Mouse (Mus musculus) regulatory T cell (primary cell): ENCODE data around the gene Nanog.

Source experiments
- in situ Hi-C: fragments of 300-600 bp; cut with MboI, MseI; formaldehyde crosslinking; loops from one replicate; pipeline ENCODE4 v1.15.1; 2025; ENCODE audit warnings: high pct_unique_total_duplicates

The Nanog gene

DNA sequence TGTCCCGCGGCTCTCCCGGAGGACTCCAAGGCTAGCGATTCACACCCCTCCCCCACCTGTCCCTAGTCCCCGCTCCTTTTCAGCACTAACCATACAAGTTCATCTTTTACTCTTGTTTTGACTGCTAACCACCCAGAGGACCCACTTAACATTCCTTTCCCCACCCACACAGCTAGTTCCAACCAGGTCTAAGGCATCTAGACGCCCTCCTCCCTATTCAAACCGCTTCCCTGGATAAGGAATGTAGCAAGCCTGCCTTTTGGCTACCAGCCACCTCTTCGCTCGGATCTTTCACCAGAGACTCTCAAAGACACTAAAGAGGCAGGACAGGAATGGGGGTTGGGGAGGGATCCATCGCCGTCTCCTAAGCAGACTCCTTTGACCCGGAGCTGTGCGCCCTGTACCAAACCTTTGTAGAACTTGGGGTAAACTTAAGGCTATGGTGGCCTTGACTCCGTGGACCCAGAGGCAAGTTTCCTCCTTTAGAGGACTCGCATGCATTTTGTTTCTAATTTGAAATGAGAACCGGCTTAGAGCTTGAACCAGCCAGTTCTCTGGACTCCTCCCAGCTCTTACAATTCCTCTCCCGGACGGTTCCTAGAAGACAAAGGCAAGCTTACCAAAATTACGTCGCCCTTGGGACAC lies 4.7 kb upstream of the Nanog start:
- in situ Hi-C loops = no loop called here

DNA sequence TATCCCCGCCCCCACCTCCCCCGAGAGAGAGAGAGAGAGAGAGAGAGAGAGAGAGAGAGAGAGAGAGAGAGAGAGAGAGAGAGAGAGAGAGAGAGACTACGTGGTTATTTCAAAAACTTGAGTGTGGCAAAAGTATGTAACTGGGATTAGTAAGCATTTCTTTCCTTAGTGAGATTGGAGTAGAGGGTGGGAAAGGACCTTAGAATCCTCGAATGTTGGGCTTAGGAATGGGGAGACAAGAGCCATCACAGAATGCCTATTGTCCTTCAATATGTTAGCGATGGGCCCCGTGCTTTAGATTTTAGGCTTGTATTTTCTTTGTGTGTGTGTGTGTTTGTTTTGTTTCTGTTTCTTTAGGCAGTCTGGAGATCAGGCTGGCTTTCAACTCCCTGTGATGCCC lies 4.0 kb upstream of the Nanog start:
- in situ Hi-C loops = no loop called here

DNA sequence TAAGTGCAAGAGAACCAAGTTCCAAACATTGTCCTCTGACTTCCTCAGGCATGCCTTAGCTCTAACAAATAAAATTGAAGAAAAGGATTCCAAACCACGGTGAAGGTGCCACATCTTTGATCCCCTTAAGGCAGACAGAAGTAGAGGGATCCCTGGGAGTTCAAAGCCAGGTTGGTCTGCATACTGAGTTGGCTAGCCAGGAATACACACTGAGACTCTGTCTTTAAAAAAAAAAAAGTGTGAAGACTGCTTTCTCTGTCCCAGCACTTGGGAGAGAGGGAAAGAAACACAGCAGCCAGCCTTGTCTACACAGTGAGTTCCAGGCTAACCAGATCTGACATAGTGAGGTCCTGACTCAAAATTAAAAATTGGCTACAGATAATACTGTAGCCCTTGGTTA lies 3.6 kb upstream of the Nanog start:
- in situ Hi-C loops = no loop called here

DNA sequence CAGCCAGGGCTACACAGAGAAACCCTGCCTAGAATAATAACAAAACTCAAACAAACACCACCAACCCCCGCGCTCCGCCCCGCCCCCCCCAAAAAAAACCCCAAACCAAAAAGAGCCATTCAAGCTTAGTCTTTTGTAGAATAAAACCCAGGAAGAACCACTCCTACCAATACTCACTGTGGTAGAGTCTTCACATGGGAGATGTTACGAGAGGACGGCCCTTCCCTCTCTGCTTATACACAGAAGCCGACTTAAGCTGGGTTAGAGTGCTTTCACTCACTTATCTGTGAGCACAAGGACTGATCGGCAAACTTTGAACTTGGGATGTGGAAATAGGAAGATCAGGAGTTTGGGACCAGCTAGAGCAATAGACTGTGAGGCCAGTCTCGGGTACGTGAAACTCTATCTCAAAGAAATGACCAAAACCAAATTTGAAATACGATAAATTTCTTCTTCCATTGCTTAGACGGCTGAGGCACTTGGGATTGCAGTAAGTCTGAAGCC lies 900 bp upstream of the Nanog start:
- in situ Hi-C loops = no loop called here

DNA sequence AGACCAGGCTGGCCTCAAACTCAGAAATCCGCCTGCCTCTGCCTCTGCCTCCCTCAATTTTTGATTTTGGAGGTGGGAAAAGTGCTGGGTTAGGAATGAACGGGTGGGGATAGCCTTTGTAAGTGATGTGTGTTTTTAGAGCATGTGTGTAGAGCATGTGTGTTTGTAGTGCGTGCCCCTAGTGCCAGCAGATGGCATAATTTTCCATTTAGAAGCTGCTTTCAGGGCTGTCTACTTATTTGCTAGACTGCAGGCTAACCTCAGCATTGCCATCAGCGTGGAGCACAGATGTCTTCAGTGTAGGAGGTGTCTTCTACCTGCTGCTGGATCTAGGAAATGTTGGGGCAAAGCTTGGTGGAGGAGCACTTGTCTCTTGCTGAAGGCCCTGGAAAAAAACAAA lies 1.5 kb downstream of the Nanog start:
- in situ Hi-C loops = no loop called here

DNA sequence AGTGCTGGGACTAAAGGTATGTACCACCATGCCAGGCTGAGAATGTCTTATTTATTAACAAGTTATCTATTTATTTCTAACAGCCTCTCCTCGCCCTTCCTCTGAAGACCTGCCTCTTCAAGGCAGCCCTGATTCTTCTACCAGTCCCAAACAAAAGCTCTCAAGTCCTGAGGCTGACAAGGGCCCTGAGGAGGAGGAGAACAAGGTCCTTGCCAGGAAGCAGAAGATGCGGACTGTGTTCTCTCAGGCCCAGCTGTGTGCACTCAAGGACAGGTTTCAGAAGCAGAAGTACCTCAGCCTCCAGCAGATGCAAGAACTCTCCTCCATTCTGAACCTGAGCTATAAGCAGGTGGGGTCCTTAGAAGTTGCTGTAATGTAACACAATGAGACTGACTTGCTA lies 4.2 kb downstream of the Nanog start:
- in situ Hi-C loops = loop anchor here (10.0 kb wide), 1 partner anchor 1393 kb away; no protein-coding TSS in a partner anchor

DNA sequence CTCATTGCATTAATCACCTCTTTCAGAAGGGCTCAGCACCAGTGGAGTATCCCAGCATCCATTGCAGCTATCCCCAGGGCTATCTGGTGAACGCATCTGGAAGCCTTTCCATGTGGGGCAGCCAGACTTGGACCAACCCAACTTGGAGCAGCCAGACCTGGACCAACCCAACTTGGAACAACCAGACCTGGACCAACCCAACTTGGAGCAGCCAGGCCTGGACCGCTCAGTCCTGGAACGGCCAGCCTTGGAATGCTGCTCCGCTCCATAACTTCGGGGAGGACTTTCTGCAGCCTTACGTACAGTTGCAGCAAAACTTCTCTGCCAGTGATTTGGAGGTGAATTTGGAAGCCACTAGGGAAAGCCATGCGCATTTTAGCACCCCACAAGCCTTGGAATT lies 5.8 kb downstream of the Nanog start:
- in situ Hi-C loops = loop anchor here (10.0 kb wide), 1 partner anchor 1392 kb away; no protein-coding TSS in a partner anchor

DNA sequence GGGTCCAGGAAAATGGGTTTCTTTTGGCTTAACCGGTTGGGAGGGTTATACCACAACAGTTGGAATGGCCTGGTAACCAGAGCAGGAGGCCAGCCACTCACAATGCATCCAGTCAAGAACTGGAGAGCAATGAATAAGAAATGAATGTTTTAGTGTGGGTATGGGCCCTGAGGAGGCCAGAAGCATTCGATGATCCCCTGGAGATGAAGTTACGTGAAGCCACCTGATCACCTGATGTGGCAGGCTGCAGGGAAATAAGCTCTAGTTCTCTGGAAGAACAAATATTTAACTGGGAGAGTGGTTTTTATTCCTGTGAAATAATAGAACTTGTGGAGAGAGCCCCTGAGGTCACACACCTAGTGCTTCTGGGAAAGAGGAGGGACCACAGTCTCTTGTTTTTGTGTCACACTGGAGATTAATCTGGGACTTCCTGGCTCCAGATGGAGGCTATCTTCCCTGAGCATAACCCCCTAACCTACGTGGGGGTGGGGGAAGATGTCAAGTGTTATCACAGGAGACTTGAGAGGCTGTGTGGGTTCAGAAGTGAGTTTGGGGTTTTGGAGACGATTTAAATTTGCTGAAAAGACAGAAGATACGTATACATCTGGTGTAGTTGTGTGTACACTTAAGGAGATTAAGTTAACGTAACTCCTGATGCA lies 7.5 kb downstream of the Nanog start:
- in situ Hi-C loops = loop anchor here (10.0 kb wide), 1 partner anchor 1390 kb away; no protein-coding TSS in a partner anchor

DNA sequence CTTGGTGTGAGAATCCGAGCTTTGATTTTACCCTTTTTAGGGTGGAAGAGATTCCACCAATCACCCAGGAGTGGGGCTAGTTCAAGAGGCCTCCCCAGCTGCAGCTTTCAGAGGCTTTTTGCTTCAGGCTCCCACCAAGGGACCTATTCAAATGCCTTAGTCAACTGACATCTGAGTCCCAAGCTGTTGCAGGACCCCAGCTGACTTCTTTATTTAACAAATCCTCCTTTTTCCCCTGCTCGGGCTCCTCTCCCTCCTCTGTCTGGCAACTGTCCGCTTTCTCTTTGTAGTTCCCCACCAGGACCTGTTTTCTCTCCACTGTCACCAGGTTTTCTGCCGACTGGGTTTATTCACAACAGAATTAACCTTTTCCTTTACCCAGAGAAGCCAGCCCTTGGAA lies 8.6 kb downstream of the Nanog start:
- in situ Hi-C loops = loop anchor here (10.0 kb wide), 1 partner anchor 1389 kb away; no protein-coding TSS in a partner anchor

DNA sequence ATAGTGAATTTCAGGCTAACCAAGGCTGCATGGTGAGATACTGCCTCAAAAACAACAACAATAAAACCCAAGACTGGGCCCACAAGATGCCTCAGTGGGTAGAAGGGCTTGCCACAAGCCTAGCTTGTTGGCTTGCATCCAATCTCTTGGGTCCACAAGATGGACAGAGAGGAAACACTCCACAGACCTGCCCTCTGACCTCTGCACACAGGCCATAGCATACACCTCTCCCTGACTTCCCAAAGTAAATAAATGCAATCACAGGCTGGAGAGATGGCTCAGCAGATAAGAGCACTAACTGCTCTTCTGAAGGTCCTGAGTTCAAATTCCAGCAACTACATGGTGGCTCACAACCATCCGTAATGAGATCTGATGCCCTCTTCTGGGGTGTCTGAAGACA lies 10.9 kb downstream of the Nanog start:
- in situ Hi-C loops = loop anchor here (10.0 kb wide), 1 partner anchor 1387 kb away; no protein-coding TSS in a partner anchor

DNA sequence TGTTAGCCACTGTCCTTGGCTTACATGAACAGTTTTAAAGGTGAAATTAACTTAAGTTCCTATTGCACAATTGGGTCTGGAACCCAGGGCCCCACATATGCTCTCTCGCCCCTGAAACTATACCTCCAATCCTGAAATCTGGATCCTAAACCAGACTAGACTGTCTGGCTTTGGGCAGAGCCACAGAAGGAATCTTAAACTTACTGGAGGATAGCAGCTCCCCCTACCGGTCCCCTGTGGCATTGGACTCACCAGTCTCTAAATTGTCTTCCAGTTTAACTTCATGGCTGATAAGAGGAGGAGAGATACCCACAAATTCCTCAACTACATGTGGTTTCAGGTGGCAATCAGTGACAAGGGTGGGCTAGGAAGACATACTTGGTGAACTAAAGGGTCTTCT lies 12.7 kb downstream of the Nanog start:
- in situ Hi-C loops = loop anchor here (10.0 kb wide), 1 partner anchor 1385 kb away; no protein-coding TSS in a partner anchor

DNA sequence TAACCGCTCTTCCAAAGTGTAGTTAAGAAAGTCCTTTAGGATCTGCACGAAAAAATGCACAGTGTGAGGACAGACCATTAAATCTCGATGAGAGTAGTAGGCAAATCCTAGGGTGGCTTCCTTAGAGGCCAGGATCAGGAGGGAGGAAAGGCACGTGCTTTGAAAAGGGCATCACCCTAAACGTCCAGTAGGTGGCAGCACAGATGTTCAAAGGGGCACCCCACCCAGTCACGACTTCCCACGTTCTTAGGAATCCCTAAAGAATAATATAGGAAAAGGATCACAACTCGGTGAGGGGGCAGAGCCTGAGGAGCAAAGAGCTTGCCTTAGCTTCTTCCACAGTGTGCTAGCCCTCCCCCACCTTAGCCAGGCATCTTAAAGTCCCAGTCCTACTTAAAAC lies 32.7 kb downstream of the Nanog start:
- in situ Hi-C loops = loop anchor here (5.0 kb wide), 1 partner anchor 47 kb away; no protein-coding TSS in a partner anchor

DNA sequence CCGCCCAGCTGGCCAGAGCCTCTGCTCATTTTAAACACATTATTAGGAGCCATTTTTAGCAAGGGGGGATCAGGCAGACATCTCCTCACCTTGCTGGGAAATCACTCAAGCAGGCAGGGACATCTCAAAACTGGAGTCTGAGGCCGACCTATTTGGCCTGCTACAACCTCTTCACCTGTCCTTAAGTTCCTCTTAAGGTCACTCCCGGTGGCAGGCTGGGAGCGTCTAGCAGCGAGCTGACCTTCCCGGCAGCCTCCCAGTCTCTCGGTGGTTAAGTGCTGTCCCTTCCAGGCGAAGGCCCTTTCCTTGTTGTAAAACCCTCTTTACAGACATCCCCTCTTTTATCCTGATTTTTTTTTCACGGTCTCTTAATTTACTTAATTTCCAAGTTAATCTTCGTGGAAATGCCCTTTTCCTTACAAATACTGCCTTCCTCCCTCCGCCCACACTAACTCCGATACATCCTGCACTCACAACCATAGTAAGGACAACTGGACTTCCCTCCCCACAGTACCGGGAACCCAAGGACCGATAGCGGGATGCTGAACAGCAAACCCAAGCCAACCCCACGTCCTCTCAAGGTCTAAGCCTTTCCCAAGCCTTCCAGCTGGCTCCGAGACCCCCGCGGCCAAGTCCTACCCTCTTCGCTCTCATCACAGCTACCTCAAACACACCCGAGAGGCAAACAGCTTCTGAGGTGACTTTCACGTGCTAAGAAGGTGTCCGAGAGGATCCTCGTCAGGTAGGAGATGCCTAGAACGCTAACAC lies 34.4 kb downstream of the Nanog start:
- in situ Hi-C loops = loop anchor here (5.0 kb wide), 1 partner anchor 46 kb away; no protein-coding TSS in a partner anchor

DNA sequence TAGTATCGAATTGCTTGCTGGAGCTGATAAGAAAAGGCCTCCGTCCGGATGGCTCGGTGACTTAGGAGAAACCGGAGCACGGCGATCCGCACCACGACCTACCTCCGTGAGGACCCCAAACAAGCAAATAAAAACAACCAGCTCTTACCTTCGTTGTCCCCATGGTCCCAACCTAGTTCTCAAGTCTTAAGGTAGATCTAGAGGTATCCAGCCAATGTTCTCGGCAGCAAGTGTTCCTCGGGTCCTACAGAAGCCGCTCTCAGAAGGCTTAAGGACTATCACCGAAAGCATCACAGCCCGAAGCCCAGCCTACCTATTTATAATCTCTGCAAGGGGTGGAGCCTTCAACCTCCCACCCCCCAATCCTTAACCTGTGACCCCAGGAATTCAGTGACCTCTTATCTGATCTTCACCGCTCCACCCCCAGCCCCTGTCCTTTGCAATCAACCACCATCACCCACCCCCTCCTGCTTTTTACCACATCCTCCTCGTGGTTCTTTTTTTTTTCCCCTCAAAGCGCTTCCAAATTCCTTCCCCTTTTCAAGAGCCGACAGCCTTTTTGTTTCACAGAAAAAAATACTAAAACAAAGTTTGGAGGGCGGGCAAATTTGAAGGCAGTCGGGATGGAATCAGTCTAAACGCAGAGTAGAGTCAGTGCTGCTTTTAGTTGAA lies 35.1 kb downstream of the Nanog start:
- in situ Hi-C loops = loop anchor here (5.0 kb wide), 1 partner anchor 45 kb away; no protein-coding TSS in a partner anchor

DNA sequence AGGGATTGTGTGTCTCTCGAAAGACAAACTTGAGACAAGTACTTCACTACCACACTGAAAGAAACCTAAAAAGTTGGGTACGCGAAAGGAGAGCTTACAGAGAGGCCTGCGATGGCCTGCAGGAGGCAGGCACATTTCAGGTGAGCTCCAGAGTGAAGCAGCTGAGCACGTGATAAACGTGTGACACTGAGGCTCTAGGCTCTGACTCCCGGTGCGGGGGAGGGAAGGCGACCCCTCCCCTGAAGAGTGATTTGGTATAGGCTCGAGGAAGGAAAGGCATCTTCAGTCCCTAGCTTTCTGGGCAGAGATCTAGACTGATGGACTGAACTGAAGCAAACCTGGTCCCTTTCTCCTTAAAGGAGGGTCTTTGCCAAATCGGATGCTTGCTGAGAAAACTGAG lies 36.1 kb downstream of the Nanog start:
- in situ Hi-C loops = loop anchor here (5.0 kb wide), 1 partner anchor 44 kb away; no protein-coding TSS in a partner anchor

DNA sequence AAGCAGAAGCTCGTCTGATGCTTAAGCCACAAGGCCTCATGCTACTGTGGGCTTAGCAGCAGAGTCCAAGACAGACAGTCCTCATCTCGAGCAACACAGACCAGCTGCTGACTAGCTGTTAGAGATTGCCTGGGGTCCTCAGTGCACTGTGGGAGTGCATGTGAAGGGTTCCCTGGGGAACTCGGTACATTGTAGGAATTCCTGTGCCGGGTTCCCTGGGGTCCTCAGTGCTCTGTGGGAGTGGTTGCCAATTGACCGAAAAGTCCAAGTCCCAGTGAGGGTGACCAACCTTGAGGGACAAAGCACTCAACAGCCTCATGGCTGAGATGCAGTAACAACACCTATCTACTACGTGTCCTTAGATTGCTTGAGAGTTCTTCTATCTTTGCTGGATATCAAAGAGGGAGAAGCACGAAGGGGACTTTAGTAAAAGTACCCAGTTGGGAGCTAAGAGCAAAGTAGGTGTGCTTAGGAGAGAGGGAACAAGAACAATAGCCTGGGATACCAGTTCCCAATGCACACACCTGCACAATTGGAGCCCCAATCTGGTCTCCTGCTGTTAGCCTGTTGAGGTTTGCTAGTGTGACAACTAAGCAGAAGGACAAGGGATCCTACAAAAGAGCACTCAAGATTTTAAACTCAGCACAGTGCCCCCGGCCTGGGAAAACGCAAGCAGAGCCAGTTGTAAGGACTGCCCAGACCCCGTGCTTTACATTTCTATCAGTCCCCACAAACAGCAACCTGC lies 37.4 kb downstream of the Nanog start:
- in situ Hi-C loops = loop anchor here (5.0 kb wide), 1 partner anchor 43 kb away; no protein-coding TSS in a partner anchor

DNA sequence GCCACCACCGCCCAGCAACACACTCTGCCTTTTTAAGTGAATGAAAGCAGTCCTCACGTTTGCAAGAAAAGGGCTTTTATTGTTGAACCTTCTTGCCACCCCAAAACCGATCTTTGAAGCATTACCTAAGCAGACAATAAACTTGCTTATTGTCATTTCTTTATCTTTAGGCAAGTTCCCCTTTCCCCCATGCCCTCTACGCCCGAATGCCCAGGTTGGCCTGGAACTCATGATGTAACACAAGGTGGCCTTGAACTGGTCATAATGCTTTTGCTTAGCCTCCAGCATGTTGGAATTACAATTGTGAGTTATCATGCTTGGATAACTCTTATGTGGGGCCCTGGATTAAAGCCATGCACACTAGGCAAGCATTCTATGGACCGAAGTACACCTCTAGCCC lies 43.3 kb downstream of the Nanog start:
- in situ Hi-C loops = loop anchor here (10.0 kb wide), 1 partner anchor 426 kb away; no protein-coding TSS in a partner anchor

DNA sequence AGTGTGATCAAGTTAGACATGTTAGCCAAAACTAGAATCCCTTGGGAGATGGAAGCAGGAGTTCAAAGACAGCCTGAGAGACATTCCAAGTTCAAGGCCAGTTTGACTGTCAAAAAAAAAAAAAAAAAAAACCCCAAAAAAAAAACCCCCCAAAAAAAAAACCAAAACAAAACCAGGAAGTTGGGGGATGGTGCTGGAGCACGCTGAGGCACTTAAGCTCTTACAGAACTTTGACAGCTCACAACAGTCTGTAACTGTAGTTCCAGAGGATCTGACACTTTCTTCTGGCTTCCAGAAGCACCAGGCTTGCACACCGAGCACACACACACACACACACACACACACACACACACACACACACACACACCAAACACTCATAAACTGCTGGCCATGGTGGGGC lies 48.6 kb downstream of the Nanog start:
- in situ Hi-C loops = loop anchor here (10.0 kb wide), 1 partner anchor 431 kb away; no protein-coding TSS in a partner anchor

DNA sequence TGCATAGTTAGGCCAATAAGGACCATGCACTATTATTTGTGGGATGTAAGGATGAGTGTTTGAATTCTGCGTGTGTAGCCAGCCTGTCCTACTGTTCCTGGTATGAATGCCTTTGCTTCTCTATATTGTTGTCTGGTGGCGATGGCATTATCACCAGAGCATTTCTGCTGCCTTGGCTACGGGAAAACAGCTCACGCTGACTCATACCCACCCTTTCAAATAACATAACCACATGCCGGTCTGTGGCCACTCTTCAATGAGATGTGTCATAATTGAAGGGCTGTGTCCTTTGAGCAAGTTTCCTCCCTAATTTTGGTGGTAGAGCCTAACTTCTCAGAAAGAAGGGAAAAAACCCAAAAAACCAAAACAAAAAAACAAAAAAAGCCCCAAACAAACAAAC lies 51.4 kb downstream of the Nanog start:
- in situ Hi-C loops = loop anchor here (10.0 kb wide), 1 partner anchor 434 kb away; no protein-coding TSS in a partner anchor

DNA sequence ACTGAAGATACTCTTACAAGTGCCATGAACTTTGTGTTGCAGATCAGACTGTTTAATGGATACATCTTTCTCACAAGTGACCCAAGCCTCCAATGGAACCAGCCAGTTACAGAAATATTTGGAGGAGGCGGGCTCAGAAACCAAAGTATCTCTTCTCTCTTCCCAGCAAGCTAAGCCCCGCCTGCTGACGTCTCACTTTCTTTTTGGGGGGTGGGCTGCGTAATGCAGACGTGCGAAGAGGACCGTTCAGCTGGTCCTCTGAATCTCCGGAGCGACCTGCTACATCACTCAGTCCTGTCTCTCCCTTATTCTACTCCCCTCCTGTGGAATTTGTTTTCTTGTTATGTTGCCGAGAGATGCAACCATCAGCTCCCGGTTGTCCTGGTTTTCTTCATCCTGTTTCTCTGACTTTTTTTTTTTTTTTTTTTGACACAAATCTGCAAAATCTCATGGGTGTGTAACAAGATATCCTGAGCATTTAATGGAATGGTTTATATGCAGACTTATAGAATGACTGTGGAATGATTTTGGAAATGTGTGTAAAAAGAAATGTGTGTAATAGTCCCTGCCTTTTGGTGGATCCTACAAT lies 53.8 kb downstream of the Nanog start:
- in situ Hi-C loops = no loop called here
